Mouse (Mus musculus): Measurements from ENCODE around the gene Gm8882. TPM values are rescaled to one million over a fixed set of nuclear protein-coding genes. Genes with fewer than 3 reads are reported as not detected.
"Not testable (repeated sequence)": the region's sequence is repeated elsewhere in the genome, so short reads cannot be mapped to it uniquely, and the experiment has no call there.

Gene Gm8882
- polyA plus RNA-seq (2012; fragmentation: generic; extraction: Trizol) = not detected

DNA sequence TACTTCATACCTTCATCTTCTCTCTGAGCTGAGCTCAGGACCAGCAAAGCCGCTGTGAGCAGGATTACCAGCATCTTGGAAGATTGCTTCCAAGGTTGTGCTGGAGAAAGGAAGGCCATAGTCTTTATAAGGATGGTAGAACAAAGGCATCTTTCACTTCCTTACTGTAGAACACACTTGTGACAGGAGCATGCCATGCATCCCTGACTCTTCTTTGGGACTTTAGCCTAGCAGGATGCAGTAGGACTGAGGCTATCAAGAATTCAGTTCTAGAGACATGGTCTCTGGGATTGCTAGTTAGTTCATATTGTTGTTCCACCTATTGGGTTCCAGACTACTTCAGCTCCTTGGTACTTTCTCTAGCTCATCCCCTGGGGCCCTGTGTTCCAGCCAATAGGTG is at the start of gene Gm8882:
Gene Gm8882, minus strand, starts transcription at position 101 of the 400 bp plus-strand sequence.
- not testable (repeated sequence) for H3K36me3 ChIP-seq (ENCODE audit: control insufficient read depth, insufficient read depth); H3K79me2 ChIP-seq (ENCODE audit: control insufficient read depth, insufficient read depth); H3K4me2 ChIP-seq (ENCODE audit: low read depth); H3ac ChIP-seq (ENCODE audit: control insufficient read depth, insufficient read length); H3K27me3 ChIP-seq (ENCODE audit: control insufficient read depth, insufficient read depth, insufficient read length); H3K4me3 ChIP-seq

DNA sequence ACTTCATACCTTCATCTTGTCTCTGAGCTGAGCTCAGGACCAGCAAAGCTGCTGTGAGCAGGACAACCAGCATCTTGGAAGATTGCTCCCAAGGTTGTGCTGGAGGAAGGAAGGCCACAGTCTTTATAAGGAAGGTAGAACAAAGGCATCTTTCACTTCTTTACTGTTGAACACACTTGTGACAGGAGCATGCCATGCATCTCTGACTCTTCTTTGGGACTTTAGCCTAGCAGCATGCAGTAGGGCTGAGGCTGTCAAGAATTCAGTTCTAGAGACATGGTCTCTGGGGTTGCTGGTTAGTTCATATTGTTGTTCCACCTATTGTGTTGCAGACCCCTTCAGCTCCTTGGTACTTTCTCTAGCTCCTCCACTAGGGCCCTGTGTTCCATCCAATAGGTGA is 49.3 kb downstream of the Gm8882 start, which contains the start of gene Prpmp5:
Gene Prpmp5, minus strand, starts transcription at position 101 of the 400 bp plus-strand sequence.
- H3ac ChIP-seq (ENCODE audit: control insufficient read depth, insufficient read length); H3K79me2 ChIP-seq (ENCODE audit: control insufficient read depth, insufficient read depth); H3K4me2 ChIP-seq (ENCODE audit: low read depth); H3K36me3 ChIP-seq (ENCODE audit: control insufficient read depth, insufficient read depth); H3K27me3 ChIP-seq (ENCODE audit: control insufficient read depth, insufficient read depth, insufficient read length); H3K4me3 ChIP-seq: not testable (repeated sequence)

Other genes with a start within 250 kb of the Gm8882 start
- gene Prb1, start 153.6 kb downstream of the Gm8882 start, polyA plus RNA-seq (2012; fragmentation: generic; extraction: Trizol) = not detected
- not detected for gene Prpmp5, start 49.4 kb downstream of the Gm8882 start, polyA plus RNA-seq (2012; fragmentation: generic; extraction: Trizol)
- gene Prh1, start 205.7 kb upstream of the Gm8882 start, polyA plus RNA-seq (2012; fragmentation: generic; extraction: Trizol) = not detected
- gene Prp2, start 231.8 kb upstream of the Gm8882 start, polyA plus RNA-seq (2012; fragmentation: generic; extraction: Trizol) = not detected

Data from myocyte (in vitro differentiated cells).